Mouse (Mus musculus) thymus, adult 2 months (tissue): ENCODE measurements around the gene Stk32c. TPM values are rescaled to one million over a fixed set of nuclear protein-coding genes. Genes with fewer than 3 reads are reported as not detected.

ENCODE experiments used
- DNase-seq: peaks from one replicate; pipeline ENCODE4 v3.0.0; 2021
- H3K27ac ChIP-seq: fragments of 200-500 bp; 2 replicates; pipeline ENCODE4 v1.5.1; 2012; ENCODE audit warnings: low read length, control low read depth; ENCODE audit not compliant: control insufficient read depth, insufficient read depth
- H3K27me3 ChIP-seq: fragments of 200-500 bp; 2 replicates; pipeline ENCODE4 v1.6.1; 2012; ENCODE audit warnings: mild to moderate bottlenecking, low read length, moderate library complexity, mixed read lengths; ENCODE audit not compliant: control insufficient read depth, insufficient read depth
- H3K36me3 ChIP-seq: fragments of 200-500 bp; 2 replicates; pipeline ENCODE4 v1.6.1; 2012; ENCODE audit warnings: mild to moderate bottlenecking, low read length, moderate library complexity; ENCODE audit not compliant: control insufficient read depth, insufficient read depth
- H3K4me1 ChIP-seq: fragments of 200-500 bp; replicated peaks from 2 replicates; pipeline ENCODE4 v1.6.1; 2012; ENCODE audit warnings: low read length; ENCODE audit not compliant: control insufficient read depth, insufficient read depth
- H3K4me3 ChIP-seq: fragments of 200-500 bp; 2 replicates; pipeline ENCODE4 v1.5.1; 2012; ENCODE audit warnings: mild to moderate bottlenecking, low read length, control low read depth, moderate library complexity; ENCODE audit not compliant: control insufficient read depth, insufficient read depth
- CTCF ChIP-seq: fragments of 200-500 bp; IDR thresholded peaks from 2 replicates; pipeline ENCODE4 v1.5.1; 2012; ENCODE audit warnings: mild to moderate bottlenecking, control low read depth, low read length, moderate library complexity, borderline replicate concordance; ENCODE audit not compliant: control insufficient read depth, poor library complexity, insufficient read depth; ENCODE audit errors: extremely low read depth
- POLR2A ChIP-seq: fragments of 200-500 bp; IDR thresholded peaks from 2 replicates; pipeline ENCODE4 v1.6.1; 2012; ENCODE audit warnings: mild to moderate bottlenecking, low read length, control low read depth, moderate library complexity; ENCODE audit not compliant: control insufficient read depth, poor library complexity, insufficient read depth; ENCODE audit errors: extremely low read depth
- WGBS: fragments of 180-500 bp; shearing (Covaris S2); methylation state at CpG from one replicate; pipeline ENCODE4 v1.1.7; 2018; 5-methylcytosine and 5-hydroxymethylcytosine counted together
- polyA plus RNA-seq: library from polyadenylated mRNA; depleted of rRNA; stranded (reverse); fragments of >200 nt; gene quantifications from 2 replicates; pipeline ENCODE4 v1.2.3, GENCODE M21; 2012

Stk32c gene
- polyA plus RNA-seq, 1 experiment = 1.3 TPM

- TF ChIP-seq POLR2A = no peak
- no peak for TF ChIP-seq CTCF
- Histone ChIP-seq H3K27me3 (no peaks in the 10 kb centered on the region), H3K4me1 (no peaks in the 10 kb centered on the region), H3K4me3 (no peak overlapping the region), H3K36me3 (no peaks in the 10 kb centered on the region), H3K27ac (no peak overlapping the region)
- 90% methylated on average over 7 of the region's 7 CpGs for WGBS
- no peak for DNase-seq
These were observed 117.8 kb downstream of the Stk32c start for GRCm38 (mm10) chr7:139095282-139095681.

- TF ChIP-seq CTCF (no peak), POLR2A (no peak)
- DNase-seq = no peak
- H3K4me1 ChIP-seq = no peaks in the 10 kb centered on the region
- no peaks in the 10 kb centered on the region for H3K36me3 ChIP-seq
- H3K27ac ChIP-seq = no peak overlapping the region
- H3K27me3 ChIP-seq = no peaks in the 10 kb centered on the region
- H3K4me3 ChIP-seq = no peak overlapping the region
- 88% methylated on average over 6 of the region's 6 CpGs for WGBS
These were observed 118.3 kb downstream of the Stk32c start for GRCm38 (mm10) chr7:139094761-139095160.

- Histone ChIP-seq H3K4me3 (no peak overlapping the region), H3K27ac (no peak overlapping the region), H3K36me3 (no peaks in the 10 kb centered on the region), H3K27me3 (no peaks in the 10 kb centered on the region), H3K4me1 (no peaks in the 10 kb centered on the region)
- DNase-seq = no peak
- WGBS = 88% methylated on average over 7 of the region's 7 CpGs
- TF ChIP-seq CTCF (no peak), POLR2A (no peak)
These were observed 119.3 kb downstream of the Stk32c start for GRCm38 (mm10) chr7:139093781-139094180.

GRCm38 (mm10) chr7:139093124-139093523, 120.0 kb downstream of the Stk32c start:
- 92% methylated on average over 5 of the region's 5 CpGs for WGBS
- Histone ChIP-seq H3K36me3 (no peaks in the 10 kb centered on the region), H3K4me1 (no peaks in the 10 kb centered on the region), H3K27me3 (no peaks in the 10 kb centered on the region), H3K4me3 (no peak overlapping the region), H3K27ac (no peak overlapping the region)
- DNase-seq = no peak
- TF ChIP-seq CTCF (no peak), POLR2A (no peak)

- Histone ChIP-seq H3K27ac (no peak overlapping the region), H3K36me3 (no peaks in the 10 kb centered on the region), H3K4me1 (no peaks in the 10 kb centered on the region), H3K4me3 (no peak overlapping the region), H3K27me3 (no peaks in the 10 kb centered on the region)
- TF ChIP-seq CTCF = no peak
- TF ChIP-seq POLR2A = no peak
- WGBS = 93% methylated on average over 5 of the region's 5 CpGs
- no peak for DNase-seq
These were observed 120.4 kb downstream of the Stk32c start for GRCm38 (mm10) chr7:139092676-139093075.

GRCm38 (mm10) chr7:139091681-139092080, 121.4 kb downstream of the Stk32c start:
- Histone ChIP-seq H3K4me3 (no peak overlapping the region), H3K27ac (no peak overlapping the region), H3K27me3 (no peaks in the 10 kb centered on the region; the same call in 1 of the 2 replicates), H3K4me1 (no peaks in the 10 kb centered on the region), H3K36me3 (no peaks in the 10 kb centered on the region)
- WGBS = 94% methylated on average over 9 of the region's 9 CpGs
- TF ChIP-seq POLR2A (no peak), CTCF (no peak)
- DNase-seq = no peak

- Histone ChIP-seq H3K27me3 (peaks cover 3% of the 10 kb centered on the region; the same call in 1 of the 2 replicates), H3K36me3 (no peaks in the 10 kb centered on the region), H3K27ac (no peak overlapping the region), H3K4me1 (no peaks in the 10 kb centered on the region), H3K4me3 (no peak overlapping the region)
- no peak for TF ChIP-seq POLR2A
- no peak for TF ChIP-seq CTCF
- DNase-seq = no peak
- 88% methylated on average over 12 of the region's 12 CpGs for WGBS
These were observed 122.9 kb downstream of the Stk32c start for GRCm38 (mm10) chr7:139089892-139090874.
